Mouse (Mus musculus): ENCODE data around the gene Lrrc42. TPM values are rescaled to one million over a fixed set of nuclear protein-coding genes. Genes with fewer than 3 reads are reported as not detected.

The Lrrc42 gene
- polyA plus RNA-seq, 1 experiment, result 16.0 TPM

DNA sequence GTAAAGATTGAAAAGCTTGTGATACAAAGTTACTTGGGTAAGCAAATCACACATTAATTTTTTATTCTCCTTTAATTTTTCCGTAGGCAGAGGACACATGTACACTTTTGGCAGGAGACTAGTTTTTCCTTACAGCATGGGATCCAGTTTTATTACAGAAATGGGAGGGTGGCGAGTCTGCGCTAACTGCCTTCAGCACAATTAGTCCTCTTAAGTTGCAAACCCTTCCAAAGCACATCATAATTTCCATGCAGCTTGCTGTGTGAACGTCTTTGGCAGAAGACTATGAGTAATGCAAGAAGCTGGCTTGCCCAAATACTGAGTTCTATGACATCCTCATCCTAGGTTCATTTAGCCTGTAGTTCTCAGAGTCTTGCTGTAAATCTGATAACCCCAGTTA, 20.4 kb upstream of the Lrrc42 start:
- no peak overlapping the region for H3K27ac ChIP-seq (ENCODE audit: control insufficient read depth, insufficient read depth, low read depth, low read length, poor library complexity)
- TF ChIP-seq CTCF (IDR thresholded peaks at IDR 0.05; ENCODE audit: control insufficient read depth, insufficient read depth, low read length) (no peak), POLR2A (IDR thresholded peaks at IDR 0.05; ENCODE audit: borderline replicate concordance, control insufficient read depth, low read depth, low read length) (no peak)
- H3K4me1 ChIP-seq (ENCODE audit: control insufficient read depth, insufficient read depth, low read length), result no peaks in the 10 kb centered on the region; the same call in none of the 2 replicates
- WGBS, result 85% methylated on average over 4 of the region's 4 CpGs
- no peak overlapping the region for H3K4me3 ChIP-seq (replicated peaks; ENCODE audit: control insufficient read depth, low read depth, low read length)

DNA sequence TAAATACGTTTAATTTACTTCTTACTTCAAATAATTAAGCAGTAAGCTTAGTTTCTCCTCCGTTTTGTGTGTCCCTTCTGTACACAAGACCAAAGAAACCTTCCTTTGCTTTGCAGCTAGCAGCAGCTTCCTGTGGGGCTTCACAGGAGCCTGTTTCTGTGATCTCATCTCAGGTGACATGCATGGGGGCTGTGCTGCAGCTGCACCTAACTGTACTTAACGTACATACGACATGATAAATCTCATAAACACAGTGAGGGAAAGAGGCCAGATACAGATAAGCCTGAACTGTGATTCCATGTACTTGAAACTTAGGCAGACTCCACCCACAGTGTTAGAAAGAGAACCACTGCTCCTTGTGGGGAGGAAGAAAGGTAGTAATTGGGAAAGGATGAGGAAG, 6.7 kb upstream of the Lrrc42 start:
- Histone ChIP-seq H3K4me1 (ENCODE audit: control insufficient read depth, insufficient read depth, low read length) (no peaks in the 10 kb centered on the region), H3K4me3 (replicated peaks; ENCODE audit: control insufficient read depth, low read depth, low read length) (no peak overlapping the region), H3K27ac (ENCODE audit: control insufficient read depth, insufficient read depth, low read depth, low read length, poor library complexity) (no peak overlapping the region)
- no peak for TF ChIP-seq POLR2A (IDR thresholded peaks at IDR 0.05; ENCODE audit: borderline replicate concordance, control insufficient read depth, low read depth, low read length)
- TF ChIP-seq CTCF (IDR thresholded peaks at IDR 0.05; ENCODE audit: control insufficient read depth, insufficient read depth, low read length), result no peak
- WGBS, result 39% methylated on average over 4 of the region's 4 CpGs

DNA sequence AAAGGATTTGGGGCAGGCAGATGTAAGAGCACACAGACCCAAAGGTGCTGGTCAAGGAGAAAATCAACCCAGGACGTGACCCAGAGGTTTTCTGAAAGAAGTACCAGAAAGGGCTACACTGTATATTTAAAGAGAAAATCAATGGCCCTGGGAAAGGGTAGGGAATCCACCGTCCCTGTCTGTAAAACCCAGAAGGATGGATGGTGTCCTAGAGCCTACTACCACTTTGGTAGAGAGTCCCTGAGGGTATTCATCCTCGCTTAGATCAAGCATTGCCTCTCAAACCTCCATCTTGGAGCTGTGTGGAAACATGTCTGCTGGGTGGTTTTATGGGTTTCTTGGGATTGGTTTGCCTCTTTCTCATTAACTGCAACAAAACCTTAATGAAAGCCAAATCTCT, 1.1 kb upstream of the Lrrc42 start:
- no peak for TF ChIP-seq CTCF (IDR thresholded peaks at IDR 0.05; ENCODE audit: control insufficient read depth, insufficient read depth, low read length)
- TF ChIP-seq POLR2A (IDR thresholded peaks at IDR 0.05; ENCODE audit: borderline replicate concordance, control insufficient read depth, low read depth, low read length), result no peak
- H3K4me1 ChIP-seq (ENCODE audit: control insufficient read depth, insufficient read depth, low read length), result peaks cover 1% of the 10 kb centered on the region; the same call in 1 of the 2 replicates
- WGBS, result 59% methylated on average over 3 of the region's 3 CpGs
- no peak overlapping the region for H3K4me3 ChIP-seq (replicated peaks; ENCODE audit: control insufficient read depth, low read depth, low read length)
- H3K27ac ChIP-seq (ENCODE audit: control insufficient read depth, insufficient read depth, low read depth, low read length, poor library complexity), result no peak overlapping the region

DNA sequence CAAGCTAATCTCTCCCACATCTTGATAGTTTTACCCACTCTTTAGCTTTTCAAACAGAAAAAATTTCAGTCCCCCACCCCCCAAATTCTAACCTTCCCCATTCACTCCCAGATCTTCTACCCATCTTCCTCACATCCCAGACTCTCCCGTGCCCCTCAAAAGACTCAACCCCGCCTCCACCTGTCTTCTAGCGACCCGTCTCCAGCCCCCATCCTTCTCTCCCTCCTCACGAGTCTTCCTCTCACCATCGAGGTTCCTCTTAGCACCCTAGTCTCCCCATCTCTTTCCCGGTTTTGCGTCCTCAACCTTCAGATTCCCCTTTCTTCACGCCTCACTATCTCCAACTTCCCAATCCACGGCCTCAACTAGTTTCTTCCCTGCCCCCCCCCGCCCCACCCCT, 810 bp downstream of the Lrrc42 start:
- WGBS, result 4% methylated on average over 11 of the region's 11 CpGs
- TF ChIP-seq CTCF (IDR thresholded peaks at IDR 0.05; ENCODE audit: control insufficient read depth, insufficient read depth, low read length) (no peak), POLR2A (IDR thresholded peaks at IDR 0.05; ENCODE audit: borderline replicate concordance, control insufficient read depth, low read depth, low read length) (no peak)
- Histone ChIP-seq H3K27ac (ENCODE audit: control insufficient read depth, insufficient read depth, low read depth, low read length, poor library complexity) (no peak overlapping the region), H3K4me3 (replicated peaks; ENCODE audit: control insufficient read depth, low read depth, low read length) (peak overlapping the region; percentile 49), H3K4me1 (ENCODE audit: control insufficient read depth, insufficient read depth, low read length) (peaks cover 1% of the 10 kb centered on the region; the same call in 1 of the 2 replicates)

DNA sequence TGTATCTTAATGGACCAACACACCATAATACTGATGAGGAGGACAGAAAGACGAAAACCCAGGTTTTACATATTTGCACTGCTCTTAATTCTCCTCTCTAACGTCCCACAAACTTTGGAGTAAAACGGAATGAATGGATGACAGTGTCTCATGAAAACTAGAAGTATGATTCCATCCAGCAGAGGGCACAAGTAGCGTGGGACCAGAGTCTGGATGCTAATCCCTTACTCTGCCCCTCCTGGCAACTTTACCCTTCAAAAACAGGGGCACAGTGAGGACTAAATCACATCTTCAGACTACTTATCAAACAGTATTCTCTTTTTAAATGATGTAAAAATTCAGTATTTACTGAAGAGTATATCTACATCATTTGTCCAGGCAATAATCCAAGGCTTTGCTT, 2.8 kb downstream of the Lrrc42 start:
- Histone ChIP-seq H3K4me3 (replicated peaks; ENCODE audit: control insufficient read depth, low read depth, low read length) (no peak overlapping the region), H3K27ac (ENCODE audit: control insufficient read depth, insufficient read depth, low read depth, low read length, poor library complexity) (no peak overlapping the region), H3K4me1 (ENCODE audit: control insufficient read depth, insufficient read depth, low read length) (peaks cover 1% of the 10 kb centered on the region; the same call in 1 of the 2 replicates)
- 20% methylated on average over 4 of the region's 4 CpGs for WGBS
- no peak for TF ChIP-seq POLR2A (IDR thresholded peaks at IDR 0.05; ENCODE audit: borderline replicate concordance, control insufficient read depth, low read depth, low read length)
- peak; percentile 59 for TF ChIP-seq CTCF (IDR thresholded peaks at IDR 0.05; ENCODE audit: control insufficient read depth, insufficient read depth, low read length)

DNA sequence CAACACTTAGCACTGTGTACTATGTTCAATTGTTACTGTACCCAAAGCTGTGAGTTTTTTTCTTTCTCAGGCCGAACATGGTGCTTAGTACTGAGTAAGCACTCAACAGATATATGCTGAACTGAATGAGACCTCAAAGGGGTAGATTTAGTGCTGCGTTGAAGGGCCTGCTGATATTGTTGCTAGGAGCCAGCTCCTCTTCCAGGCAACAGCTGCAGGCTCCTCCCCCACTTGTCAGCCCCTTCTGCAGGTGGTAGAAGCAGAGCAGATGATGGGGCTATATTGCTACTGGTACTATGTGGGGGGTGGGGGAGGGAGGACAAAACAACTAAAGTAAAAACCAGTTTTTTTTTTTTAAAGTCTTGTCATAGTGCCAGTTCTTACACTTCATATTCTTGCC, 3.9 kb downstream of the Lrrc42 start:
- H3K4me1 ChIP-seq (ENCODE audit: control insufficient read depth, insufficient read depth, low read length), result peaks cover 1% of the 10 kb centered on the region; the same call in 1 of the 2 replicates
- WGBS, result 77% methylated on average over 2 of the region's 2 CpGs
- TF ChIP-seq CTCF (IDR thresholded peaks at IDR 0.05; ENCODE audit: control insufficient read depth, insufficient read depth, low read length) (no peak), POLR2A (IDR thresholded peaks at IDR 0.05; ENCODE audit: borderline replicate concordance, control insufficient read depth, low read depth, low read length) (no peak)
- no peak overlapping the region for H3K27ac ChIP-seq (ENCODE audit: control insufficient read depth, insufficient read depth, low read depth, low read length, poor library complexity)
- H3K4me3 ChIP-seq (replicated peaks; ENCODE audit: control insufficient read depth, low read depth, low read length), result no peak overlapping the region

DNA sequence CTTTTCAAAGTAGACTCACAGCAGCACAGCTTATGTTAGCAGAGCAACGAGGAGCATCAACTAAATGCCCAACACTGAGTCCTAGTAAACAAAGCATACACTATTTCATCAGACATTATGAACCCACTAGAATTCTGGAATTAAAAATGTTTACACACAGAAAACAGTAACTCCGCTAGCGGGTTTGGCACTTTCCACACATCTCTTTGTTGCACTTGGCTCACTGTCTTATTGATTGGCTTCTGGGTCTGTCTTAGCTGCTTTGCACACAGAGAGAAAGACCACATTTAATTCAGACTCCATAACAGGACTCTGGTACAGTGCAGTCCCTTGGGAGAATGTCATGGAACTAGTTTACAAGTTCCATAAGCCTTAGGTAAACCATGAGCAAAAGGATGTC, 5.3 kb downstream of the Lrrc42 start:
- Histone ChIP-seq H3K4me3 (replicated peaks; ENCODE audit: control insufficient read depth, low read depth, low read length) (no peak overlapping the region), H3K27ac (ENCODE audit: control insufficient read depth, insufficient read depth, low read depth, low read length, poor library complexity) (no peak overlapping the region), H3K4me1 (ENCODE audit: control insufficient read depth, insufficient read depth, low read length) (peaks cover 1% of the 10 kb centered on the region; the same call in 1 of the 2 replicates)
- 89% methylated on average over 3 of the region's 3 CpGs for WGBS
- TF ChIP-seq CTCF (IDR thresholded peaks at IDR 0.05; ENCODE audit: control insufficient read depth, insufficient read depth, low read length), result no peak
- no peak for TF ChIP-seq POLR2A (IDR thresholded peaks at IDR 0.05; ENCODE audit: borderline replicate concordance, control insufficient read depth, low read depth, low read length)

DNA sequence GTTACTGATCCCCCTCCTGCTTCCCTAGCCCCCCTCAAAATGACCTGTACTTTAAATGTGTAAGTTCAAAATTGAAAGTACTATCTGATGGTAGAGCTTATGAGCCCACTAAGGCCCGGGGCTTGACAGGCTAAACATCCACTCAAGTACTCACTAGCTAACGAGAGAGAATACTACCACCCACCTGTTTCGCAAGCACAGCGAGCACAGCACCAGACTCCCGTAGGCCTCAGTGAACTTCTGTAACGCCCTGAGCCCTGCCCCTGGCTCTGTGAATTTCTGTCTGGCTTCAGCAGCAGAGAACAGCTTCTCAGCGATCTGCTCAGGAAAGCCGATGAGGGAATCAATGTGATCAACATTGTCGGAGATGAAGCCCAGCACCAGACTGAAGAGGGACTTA, 6.2 kb downstream of the Lrrc42 start:
- H3K27ac ChIP-seq (ENCODE audit: control insufficient read depth, insufficient read depth, low read depth, low read length, poor library complexity), result no peak overlapping the region
- no peak overlapping the region for H3K4me3 ChIP-seq (replicated peaks; ENCODE audit: control insufficient read depth, low read depth, low read length)
- H3K4me1 ChIP-seq (ENCODE audit: control insufficient read depth, insufficient read depth, low read length), result no peaks in the 10 kb centered on the region; the same call in 1 of the 2 replicates
- WGBS, result 66% methylated on average over 9 of the region's 9 CpGs
- TF ChIP-seq POLR2A (IDR thresholded peaks at IDR 0.05; ENCODE audit: borderline replicate concordance, control insufficient read depth, low read depth, low read length) (no peak), CTCF (IDR thresholded peaks at IDR 0.05; ENCODE audit: control insufficient read depth, insufficient read depth, low read length) (no peak)

DNA sequence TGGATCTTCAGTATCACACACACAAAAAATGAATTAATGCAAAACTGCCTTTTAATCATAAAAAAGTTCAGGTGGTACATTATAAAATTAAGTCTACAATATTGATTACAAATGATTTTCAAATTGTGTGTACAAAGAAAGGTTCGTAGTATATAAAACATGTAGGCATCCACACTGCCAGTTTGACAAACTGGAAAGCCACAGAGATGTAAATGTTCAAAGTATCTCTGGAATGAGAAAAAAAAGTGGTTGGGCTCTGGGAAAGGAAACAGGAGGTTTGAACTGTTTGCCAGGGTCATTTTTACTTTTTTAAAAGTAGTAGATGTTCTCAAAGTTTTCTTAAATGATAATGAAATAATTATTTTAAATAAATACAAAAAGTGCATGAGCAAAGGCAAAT, 7.3 kb downstream of the Lrrc42 start:
- Histone ChIP-seq H3K27ac (ENCODE audit: control insufficient read depth, insufficient read depth, low read depth, low read length, poor library complexity) (no peak overlapping the region), H3K4me3 (replicated peaks; ENCODE audit: control insufficient read depth, low read depth, low read length) (no peak overlapping the region), H3K4me1 (ENCODE audit: control insufficient read depth, insufficient read depth, low read length) (no peaks in the 10 kb centered on the region; the same call in 1 of the 2 replicates)
- TF ChIP-seq POLR2A (IDR thresholded peaks at IDR 0.05; ENCODE audit: borderline replicate concordance, control insufficient read depth, low read depth, low read length), result no peak
- TF ChIP-seq CTCF (IDR thresholded peaks at IDR 0.05; ENCODE audit: control insufficient read depth, insufficient read depth, low read length), result no peak
- 75% methylated on average over 1 of the region's 1 CpGs for WGBS
